Mouse (Mus musculus): ENCODE results near the gene Slc25a51.
A peak's percentile ranks its signal among the peaks of the same experiment; 100 is the strongest.
"Not testable (repeated sequence)": the region's sequence is repeated elsewhere in the genome, so short reads cannot be mapped to it uniquely, and the experiment has no call there.

Gene Slc25a51

DNA sequence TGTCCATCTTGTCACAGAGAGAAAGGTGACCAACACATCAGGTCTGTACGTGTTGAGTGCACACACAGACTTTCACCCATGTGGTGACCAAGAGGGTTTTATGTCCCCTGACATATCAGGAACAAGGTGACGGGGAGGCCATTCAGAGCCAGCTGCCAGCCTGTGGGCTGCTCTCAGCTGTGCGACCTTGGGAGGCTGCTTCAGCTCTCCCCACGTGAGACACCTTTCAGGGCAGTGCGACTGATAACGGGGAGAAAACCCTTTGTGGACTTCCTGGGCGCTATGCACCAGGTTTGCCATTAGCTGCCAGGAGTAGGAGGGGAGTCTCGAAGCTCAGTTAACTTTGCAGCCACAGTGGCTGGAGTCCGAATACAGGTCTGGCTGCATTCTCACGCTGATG lies 14.1 kb upstream of the Slc25a51 start:
- no peak for DNase-seq

DNA sequence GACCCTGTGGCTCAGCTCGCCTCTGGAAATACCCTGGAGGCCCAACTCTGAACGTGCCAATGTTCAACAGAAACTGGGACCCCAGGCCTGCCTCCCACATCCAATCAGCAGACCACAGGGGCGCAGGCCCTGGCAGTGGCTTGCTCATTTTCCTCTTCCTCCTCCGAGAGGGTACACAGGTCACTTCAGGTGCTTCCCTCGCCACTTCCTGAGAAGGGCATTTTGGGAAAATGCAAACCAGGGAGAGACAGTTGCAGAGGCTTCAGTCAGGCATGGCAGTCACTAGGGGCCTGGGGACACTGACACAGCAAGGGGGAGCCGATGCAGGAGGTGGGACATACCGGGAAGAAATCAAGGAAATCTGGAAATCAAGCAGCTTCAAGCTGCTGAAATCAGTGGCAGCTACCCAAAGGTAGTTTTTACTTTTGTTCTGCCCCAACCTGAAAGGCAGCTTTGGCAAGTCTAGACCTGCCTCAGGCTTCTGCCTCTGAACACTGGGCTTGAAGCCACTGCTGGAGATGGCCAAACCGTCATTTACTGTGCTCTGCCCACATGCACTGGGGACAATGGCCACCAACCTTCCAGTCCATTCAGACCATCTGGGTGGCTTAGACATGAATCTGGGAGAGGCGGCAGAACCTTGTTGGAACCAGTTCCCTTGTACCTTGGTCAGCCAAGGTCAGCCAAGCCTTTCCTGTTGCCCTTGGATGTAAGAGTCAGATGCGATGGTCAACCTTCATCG lies 13.1 kb upstream of the Slc25a51 start:
- DNase-seq = no peak

DNA sequence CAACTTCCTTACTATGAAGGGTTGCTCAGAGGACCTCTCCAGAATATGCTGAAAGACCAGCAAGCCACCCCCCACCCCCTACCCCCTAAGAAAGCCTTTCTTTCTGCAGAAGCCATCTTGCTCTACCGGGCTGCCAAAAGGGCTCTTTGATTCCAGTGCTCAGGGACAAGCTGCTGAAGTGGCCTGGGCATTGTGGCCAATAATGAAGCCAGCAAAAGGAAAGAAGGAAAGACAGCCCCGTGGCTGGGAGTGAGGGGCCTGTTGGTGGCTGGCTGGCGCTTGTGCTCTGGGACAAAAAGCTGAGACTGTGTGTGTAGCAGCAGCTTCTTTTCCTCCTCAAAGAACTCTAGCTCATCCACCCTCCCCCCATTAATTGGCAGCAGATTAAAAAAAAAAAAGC lies 12.2 kb upstream of the Slc25a51 start:
- no peak for DNase-seq

DNA sequence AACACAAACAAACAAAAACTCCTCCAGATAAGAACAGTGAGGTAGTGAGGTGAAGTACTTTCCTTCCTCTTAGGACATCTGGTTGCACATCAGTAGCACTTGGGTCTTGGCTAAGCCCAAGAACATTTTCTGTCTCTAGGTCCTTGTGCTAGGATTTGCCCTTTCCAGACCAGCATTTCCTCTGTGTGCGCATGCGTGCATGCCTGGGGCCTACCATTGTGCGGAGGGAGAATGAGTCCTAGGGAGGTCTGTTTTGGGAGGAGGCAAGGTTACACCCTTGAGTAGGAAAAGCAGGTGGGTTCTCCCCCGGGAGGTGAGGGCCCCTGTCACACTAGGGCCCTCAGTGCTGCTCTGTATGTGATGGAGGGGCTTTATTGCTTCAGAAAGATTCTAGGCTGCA lies 10.5 kb upstream of the Slc25a51 start:
- DNase-seq = no peak

DNA sequence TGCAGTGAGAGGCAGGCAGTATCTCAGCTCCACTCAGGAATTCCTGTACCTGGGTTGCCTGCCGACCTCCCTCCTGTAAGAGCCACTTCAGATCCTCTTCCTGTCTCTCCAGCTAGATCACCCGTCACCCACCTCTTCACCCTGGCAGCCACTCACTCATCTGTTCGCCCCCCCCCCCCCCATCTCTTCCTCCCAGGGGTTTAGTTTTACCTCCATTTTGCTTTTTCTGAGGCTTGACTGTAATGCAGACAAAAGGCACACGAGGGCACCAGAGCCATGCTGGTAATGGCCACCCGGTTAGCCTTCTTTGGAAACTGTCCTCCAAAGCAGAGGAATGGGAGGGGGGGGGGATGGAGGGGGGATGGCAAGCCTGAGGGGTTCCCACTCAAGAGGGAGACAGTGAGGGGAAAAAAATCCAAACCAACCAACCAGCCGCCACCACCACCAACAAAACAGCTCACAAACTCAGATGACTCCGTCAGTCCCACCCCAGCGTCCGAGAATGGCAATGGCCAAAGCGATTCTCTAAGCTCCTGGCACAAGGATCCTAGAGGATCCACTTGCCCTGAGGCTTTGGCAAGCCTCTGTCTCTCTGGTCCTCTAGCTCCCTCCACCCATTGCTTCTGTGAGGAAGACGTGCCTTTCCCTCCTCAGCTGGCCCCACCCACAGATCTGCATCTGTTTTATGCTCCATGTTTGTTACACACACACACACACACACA lies 9.8 kb upstream of the Slc25a51 start:
- DNase-seq = peak; percentile 47

DNA sequence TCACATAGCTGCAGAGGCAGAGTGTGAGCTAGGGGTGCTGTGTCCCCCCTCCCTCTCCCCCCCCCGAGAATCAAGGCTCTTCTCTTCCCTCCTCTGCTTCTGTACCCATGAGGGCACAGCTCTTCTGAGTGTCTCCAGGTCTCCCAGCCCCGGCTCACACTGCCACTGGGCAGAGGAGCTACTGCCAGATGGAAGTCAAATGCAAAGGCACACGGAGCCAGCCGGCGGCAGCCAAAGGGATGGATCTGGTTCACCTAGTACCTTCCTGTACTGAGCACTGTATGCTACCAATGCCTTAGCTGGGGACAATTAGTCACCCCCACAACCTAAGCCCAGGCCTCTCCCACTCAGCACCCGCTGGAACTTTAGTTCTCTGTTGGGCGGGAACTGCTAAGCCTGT lies 7.7 kb upstream of the Slc25a51 start:
- DNase-seq = no peak

DNA sequence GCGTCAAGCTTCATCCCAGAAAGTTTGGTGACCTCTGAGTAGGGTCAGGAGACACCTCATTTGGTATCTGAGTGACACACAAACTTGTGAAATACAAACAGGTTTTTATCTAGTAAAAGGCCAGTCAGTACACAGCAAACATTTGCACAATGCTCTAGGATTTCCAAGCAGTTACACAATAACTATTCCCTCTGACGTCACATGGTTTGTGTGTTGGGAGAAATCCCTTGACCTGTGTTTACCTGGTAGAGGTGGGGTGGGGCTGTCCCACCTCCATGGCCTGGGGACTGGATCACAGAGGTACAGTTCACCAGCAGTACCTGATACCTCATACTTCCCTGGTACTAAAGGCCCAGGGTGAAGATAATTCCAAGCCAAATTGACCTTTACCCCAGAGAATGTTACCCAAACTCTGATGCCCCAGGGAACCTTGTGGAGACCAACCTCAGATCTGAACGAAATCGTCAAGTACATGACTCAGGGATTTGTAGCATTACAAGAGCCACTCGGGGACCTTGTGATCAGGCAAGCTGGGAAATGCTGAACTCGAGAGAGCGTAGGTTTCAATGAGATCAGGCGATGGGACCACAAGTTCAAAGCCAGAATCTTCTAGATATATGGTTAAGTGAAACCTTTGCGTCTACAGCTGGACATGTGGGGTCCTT lies 5.2 kb upstream of the Slc25a51 start:
- no peak for DNase-seq

DNA sequence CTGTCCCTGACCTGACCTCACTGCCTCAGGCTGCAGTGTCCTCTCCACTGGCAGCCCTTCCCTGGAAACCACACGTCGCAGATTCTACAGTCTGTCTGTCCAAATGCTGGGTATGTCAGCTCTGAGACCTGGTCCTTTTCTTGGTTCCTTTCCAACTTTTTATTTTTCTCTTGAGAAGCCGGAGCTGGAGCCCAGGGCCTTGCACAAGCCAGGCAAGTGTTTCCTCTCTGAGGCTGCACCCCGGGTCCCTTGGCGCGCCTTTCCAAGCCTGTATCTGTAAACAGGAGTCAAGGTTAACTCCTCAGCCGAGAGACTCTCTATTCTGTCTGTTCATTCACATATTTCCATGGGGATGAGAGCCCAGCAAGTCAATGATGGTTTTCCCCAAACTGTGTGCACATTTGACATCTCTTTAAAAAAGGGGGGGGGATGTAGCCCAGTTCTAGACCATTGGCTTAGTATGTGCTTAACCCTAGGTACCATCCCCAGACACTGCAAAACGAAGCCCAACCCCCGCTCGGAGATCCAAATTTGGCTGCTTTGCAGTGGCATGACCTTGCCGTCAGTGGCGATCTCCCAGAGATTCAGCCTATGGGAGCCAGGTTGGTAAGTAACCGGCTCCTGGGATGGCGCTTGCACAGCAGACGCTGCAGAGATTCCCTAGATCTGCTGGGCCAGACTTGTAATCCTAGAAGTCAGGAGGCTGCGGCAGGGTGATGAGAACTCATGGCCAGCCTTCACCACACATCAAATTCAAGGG lies 4.0 kb upstream of the Slc25a51 start:
- DNase-seq = no peak

DNA sequence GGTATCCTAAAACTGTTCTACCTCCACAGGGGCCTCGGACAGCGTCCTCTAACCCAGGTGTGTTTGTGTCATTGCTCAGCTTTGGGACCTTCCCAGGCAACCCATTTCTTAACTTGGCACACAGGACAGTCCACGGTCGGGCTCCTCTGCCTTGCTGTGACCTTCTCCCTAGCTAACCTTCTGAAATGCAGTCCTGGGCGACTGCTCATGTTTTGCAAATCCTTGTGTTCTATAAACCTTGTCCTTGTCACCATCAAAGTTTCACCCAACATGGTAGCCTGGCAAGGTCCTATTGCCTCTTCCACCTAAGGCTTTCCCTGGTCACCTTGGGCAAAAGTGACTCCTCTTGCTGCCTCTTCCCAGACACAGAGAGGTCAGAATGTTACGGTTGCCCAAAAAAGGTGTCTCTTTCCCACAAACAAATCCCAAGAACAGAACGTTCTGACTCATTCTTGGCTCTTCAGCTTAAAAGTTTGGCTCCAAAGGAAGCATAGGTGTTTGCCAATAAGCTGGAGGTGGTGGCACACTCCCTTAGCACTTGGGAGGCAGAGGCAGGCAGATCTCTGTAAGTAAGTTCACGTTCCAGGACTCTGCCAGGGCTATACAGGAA lies 2.7 kb upstream of the Slc25a51 start:
- DNase-seq = no peak

DNA sequence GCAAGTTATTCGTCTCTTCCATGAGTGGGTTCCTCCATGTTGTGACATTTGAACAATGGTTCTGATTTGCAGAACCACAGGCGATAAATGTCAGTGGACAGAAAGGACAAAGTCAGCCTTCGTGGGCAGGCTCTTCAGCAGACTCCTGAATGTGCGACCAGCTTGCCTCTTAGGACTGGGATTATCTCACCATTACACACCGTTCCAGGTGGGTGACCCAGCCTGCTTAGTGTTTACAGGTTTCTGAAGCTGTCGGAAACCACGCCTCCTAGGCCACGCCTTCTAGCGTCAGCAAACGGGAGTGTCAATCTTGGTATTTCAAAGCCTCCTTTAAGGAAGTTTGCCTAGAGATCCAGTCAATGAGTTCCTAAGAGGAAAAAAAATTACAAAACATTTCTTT lies 704 bp upstream of the Slc25a51 start:
- DNase-seq = peak; percentile 33

DNA sequence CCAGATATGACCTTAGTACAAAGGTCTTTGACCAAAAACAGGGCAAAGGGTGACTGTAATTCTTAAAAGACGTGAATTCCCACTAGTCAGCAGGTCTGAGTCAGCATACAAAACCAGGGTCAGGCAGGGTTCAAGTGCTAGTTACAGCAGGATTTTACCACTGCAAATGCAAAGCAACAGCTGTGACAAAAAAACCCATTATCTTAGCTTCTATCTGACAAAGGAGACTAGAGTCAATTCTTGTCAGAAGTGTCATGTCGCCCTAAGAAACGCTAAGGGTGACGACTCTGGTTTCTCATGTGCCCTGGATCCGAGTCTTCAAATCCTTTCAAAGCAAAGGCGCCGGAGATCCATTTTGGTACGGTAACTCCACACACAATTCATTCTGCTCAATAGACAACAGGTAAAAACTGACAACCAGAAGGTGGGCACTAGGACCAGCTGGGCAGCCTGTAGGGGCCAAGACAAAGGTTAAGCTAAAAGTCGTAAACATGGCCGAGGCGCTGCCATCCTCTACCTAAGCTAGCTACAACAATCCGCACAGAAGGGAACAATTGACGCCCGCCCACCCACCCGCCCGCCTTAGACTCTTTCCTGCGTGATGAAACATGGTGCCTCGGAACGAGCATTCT lies 747 bp downstream of the Slc25a51 start:
- DNase-seq = no peak

DNA sequence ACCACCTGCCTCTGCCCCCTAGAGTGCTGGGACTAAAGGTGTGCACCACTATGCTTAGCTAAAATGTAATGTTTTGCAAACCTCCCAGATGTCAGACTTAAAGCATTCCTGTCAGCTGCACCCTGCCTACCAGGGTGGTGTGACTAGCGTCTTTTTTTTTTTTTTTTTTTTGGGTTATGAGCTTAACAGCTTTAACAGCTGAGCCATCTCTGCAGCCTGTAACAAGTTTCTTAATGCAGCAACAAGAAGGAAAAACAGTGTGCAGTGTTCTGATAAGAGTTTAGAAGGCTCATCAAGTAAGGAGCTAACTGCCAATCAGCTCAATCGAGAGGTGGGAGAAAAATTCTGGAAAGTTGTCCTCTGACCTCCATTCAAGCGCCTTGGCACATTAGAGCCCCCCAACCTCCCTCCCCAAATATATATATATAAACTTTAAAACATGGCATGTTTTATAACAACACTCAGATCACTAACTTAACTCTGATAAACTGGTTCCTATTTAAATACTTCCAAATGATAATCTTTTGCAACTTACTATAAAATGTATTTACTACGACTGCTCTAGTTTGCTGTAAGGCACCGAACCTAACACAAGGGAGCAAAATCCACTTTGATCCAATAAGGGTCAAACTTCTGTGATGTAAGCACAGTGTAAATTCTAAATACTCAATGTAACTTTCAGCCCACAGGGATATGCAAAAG lies 1.4 kb downstream of the Slc25a51 start:
- no peak for DNase-seq

DNA sequence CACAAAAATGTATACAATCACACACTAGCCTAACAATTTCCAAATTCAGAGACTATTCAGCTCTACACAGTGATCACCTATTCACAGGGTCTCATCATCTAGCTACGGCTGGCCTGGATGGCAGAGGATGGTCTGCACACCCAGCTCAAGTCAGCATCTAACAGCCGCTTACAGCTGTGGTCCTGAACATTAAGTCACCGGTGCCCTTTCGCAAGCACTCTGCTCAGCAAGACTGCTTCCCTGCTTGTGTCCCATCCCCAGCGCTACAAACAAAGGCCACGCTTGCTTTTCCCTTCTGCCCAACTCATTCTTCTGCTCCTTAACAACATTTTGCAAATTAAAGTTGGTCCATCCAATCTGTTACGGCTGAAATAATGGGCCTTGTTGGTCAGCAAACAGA lies 2.2 kb downstream of the Slc25a51 start:
- no peak for DNase-seq

DNA sequence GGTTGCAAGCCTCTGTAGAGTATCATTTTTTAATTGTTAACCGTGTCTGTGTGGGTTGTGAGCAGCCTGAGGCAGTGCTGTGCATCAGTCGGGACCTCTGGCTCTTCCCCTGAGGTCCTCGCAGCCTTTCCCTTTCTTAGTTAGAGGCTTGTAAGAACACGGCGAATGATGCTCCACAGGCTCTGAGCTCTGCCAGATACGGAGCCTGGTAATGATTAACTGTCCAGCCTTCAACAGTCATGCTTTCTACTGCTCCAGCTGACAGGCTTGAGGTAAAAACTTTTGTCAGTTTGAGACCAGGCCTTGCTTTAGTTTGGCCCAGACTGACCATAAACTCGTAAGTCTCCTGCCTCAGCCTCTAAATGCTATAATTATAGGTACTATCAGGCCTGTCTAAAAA lies 3.3 kb downstream of the Slc25a51 start:
- no peak for DNase-seq

DNA sequence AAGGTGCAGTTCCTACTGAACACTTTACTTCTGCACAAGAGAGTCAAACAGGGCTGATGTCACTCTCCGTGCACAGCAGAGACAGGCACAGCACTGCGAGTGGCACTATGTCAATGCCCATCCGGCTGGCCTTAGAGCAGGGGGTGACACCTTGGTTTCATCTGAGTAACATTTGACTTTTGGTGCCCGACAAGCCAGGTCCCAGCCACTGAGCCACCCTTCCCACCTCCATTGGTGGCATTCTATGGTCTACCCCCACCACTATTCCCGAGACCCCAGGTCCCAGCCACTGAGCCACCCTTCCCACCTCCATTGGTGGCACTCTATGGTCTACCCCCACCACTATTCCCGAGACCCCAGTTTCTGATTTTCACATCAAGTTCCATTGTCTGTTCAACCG lies 4.5 kb downstream of the Slc25a51 start:
- no peak for DNase-seq

DNA sequence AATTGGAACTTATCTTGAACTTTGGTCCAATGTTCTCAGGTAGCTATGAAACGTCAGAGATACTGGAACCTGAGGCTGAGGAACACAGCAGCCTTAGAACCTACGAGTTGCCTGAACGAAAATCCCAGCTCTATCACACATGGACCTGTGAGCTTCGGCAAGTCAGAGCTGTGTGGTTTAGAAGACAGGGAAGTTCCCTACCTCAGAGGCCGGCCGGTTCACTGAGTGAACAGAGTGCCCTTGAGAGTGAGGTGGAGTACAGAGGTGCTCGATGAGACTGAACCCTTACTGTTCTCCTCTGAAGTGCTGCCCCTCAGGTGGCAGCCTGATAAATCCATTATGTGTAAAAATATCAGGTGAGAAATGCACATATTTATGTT lies 5.1 kb downstream of the Slc25a51 start:
- DNase-seq = no peak

DNA sequence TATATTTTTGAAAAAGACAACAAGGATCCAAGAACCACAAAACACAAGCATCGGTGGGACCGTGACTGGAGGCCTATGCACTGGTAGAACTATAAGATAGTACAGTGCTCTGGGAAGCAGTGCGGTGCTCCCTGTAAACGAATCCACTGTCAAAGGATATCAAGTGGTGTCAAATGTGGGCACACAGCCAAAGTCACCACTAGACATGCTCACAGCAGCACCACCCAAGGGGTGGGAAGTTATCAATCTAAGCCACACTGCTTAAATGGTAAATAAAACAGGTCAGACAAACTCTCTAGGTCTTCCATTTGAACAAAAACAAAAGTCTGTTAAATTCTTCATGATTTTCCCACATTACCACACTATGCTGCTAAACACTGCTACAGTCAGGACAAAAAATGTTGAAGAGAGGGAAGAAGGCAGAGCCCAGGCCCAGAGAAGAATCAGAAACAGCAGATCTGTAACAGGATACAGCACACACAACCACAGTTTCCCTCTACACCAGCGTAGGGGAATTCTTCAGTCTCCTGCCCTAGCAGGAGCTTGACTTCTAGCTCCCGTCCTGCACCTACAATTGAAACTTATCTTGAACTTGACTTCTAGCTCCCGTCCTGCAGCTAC lies 5.6 kb downstream of the Slc25a51 start:
- DNase-seq = no peak

DNA sequence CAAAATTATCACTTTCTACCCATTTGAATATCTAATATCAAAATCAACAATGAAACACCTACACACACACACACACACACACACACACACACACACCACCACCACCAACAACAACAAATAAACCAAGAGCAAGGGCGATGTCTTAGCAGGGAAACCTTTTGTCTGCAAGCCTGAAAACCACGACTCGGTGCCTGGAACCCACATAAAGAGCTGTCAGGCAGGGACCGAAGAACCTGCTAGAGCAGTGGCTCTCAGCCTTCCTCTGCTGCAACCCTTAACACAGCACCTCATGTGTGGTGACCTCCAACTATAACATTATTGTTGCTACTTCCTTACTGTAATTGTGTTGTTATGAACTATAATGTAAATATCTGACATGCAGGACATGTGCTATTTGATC lies 6.3 kb downstream of the Slc25a51 start:
- DNase-seq = no peak

DNA sequence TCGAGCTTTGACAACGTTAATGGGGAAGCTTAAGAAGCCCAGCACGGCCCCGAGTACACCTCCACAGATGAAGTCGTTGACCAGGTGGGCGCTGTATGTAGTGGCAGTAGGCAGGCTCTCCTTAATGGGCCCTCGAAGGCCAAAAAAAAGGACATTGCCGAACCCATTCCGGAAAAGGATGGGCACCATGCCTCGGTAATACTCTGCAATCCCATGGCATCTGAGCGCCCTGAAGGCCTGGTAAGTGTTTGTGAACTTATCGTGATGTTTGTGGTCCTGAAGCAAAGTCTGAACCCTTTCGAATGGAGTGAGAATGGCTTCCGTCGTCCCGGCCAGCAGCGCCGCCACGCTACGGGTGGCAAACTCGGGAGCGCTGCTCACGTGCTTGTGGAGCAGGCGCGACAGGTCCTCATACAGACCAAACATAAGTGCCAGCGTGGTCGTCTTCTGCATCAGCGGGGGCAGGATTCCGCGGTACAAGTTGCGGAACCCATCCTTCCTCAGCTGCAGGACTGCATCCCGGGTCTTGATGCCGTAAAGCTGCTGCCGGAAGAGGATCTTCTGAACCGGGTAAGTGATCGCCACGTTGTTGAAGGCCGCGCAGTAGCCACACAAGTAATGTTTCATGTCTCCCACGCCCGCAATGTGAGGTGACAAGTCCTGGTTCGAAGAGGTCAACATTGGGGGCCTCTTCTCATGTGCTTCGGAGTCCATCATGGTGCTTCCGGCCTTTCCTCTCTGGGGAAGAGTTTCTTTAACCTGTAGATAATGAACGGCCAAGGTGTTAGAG lies 8.9 kb downstream of the Slc25a51 start:
- DNase-seq = no peak

DNA sequence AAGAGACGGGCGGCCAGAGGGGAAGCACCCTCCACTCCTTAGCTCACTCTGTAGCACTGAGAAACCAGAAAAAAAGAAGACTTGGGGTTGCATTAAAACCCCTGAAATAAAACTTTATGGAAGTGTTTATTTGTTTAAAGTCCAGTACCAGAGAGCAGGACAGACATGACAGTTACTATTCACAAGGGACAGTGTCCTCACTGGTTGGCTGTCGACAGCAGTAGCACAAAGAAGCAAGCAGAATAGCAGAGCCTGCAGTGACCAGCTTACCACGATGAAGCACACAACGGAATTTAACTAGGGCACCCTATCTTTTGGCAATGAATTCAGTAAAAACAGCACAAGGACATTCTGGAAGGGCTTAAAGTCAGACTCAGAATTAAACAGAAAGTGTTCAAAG lies 10.3 kb downstream of the Slc25a51 start:
- DNase-seq = not testable (repeated sequence)

All from right cerebral cortex, adult 18-20 months (tissue).